Mouse (Mus musculus): ENCODE results near the gene Rasl2-9.
A peak's percentile ranks its signal among the peaks of the same experiment; 100 is the strongest.
"Not testable (repeated sequence)": the region's sequence is repeated elsewhere in the genome, so short reads cannot be mapped to it uniquely, and the experiment has no call there.

Rasl2-9 gene

DNA sequence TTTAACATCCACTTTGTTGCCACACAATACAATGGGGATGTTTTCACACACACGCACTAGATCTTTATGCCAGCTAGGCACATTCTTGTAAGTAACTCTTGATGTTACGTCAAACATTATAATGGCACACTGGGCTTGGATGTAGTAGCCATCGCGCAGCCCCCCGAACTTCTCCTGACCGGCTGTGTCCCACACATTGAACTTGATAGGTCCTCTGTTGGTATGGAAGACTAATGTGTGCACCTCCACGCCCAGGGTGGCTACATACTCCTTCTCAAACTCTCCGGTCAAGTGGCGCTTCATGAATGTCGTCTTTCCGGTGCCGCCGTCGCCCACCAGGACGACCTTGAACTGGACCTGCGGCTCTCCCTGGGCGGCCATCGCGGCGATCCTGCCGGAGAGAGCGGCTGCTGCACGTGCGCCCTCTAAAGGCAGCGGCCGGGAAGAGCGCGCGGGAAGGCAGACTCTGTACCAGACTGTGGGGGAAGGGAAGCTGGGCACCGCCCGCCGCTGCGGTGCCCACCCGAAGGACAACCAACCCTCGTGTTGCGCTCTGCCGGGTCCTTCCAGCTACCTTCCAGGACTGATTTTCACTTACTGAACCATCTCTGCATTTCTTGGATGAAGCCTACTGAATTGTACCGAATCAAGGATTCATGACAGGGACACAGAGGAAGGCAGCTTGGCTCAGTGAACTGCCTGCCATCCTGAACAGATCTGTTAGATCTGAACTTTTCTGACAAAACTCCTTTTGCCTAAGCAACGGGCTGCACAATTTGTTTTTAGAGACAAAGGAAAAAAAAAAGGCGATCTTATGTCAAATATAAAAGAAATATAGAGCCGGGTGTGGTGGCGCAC, at the start of gene Rasl2-9:
TSS of gene Rasl2-9 (minus strand) at position 402 of the 858 bp plus-strand sequence.
- DNase-seq = peak; percentile 83 to 85

DNA sequence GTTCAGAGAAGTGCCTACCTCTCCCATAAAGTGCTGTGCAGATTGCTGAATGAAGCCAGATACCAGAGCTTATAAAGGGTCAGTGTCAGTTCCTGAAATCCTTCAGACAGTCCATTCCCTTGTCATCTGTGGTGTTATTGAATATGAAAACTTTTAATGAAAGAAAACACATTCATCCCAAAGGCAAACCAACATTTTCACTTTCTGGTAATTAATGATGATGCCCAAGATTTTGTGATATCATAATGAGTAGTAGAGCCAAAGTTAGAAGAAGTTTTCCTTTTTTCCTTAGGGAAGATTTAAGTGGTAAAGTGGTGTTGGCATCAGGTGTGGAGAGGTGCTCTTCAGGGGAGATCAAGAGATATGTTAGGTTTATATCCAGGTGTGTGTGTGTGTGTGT, 23.8 kb upstream of the Rasl2-9 start, which contains the start of gene Vmn1r55:
TSS of gene Vmn1r55 (minus strand) at position 101 of the 400 bp plus-strand sequence.
- DNase-seq = not testable (repeated sequence)

DNA sequence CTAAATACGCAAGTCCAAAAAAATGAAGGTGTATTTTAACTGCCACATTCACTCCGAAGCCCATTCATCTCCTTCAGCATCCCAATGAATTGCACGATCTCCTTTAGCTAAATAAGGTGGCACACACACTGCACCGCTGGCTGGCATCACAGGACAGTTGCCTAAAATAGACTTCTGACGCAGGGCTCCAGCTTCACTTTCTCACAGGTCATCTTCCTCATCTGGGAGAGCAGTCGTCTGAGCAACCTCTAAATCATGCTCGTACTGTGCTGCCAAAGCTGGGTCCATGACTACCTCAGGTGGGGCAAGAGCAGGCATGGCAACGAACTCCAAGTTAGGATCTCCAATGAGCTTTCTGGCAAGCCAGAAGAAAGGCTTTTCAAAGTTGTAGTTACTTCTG, 672 bp downstream of the Rasl2-9 start:
- DNase-seq = no peak

DNA sequence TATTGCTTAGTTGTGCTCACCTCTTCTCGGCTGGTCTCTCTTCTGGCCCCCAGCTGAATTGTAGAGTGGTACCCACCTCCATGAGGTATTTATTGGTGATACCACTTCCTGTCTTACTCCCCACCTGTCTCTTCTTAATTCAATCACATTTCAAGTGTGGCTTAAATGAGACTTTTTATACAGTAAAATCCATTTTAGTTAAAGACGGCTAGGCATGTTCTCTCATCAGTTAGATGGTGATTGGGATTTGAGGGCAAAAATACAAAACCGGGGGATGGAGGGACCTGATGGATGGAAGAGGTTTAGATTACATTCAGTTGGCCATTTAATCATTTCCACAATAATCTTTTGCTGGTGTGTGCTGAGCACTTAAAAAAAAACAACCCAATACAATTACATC, 8.9 kb downstream of the Rasl2-9 start, which contains the start of gene Rfpl4:
TSS of gene Rfpl4 (minus strand) at position 101 of the 400 bp plus-strand sequence.
- DNase-seq = no peak

DNA sequence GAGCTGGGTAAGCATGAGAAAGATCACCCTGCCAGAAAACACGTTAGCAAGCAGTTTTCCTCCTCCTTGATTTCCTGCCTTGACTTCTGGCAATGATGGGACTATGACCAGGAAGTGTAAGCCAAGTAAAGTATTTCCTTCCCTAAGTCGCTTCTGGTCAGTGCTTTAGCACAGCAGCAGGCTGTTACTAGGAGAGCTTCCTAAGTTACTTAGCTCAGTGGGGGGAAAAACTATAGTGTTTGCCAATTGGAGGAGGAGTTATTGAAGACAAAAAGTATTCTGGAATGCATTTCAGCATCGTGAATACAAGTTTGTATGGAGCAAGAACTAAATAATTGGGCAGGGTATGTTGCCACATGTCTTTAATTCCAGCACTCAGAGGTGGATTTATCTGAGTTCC, 13.0 kb downstream of the Rasl2-9 start:
- DNase-seq = no peak

DNA sequence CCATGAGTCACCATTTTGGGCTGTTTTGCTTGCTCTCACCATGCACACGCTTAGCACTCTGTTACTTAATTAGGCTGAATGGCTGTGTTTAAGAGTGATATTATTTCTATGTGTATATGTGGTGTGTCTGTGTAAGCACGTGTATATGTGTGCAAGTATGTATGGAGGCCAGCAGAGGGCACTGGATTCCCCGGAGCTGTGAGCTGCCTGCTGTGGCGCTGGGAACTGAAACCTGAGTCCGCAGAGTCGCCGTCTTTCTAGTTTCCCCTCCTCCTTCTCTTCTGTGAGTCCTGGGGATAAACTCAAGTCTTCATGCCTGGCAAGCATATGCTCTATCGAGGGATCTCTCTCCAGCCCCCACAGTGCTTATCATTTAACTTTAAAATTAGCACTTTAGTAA, 16.4 kb downstream of the Rasl2-9 start:
- no peak for DNase-seq

DNA sequence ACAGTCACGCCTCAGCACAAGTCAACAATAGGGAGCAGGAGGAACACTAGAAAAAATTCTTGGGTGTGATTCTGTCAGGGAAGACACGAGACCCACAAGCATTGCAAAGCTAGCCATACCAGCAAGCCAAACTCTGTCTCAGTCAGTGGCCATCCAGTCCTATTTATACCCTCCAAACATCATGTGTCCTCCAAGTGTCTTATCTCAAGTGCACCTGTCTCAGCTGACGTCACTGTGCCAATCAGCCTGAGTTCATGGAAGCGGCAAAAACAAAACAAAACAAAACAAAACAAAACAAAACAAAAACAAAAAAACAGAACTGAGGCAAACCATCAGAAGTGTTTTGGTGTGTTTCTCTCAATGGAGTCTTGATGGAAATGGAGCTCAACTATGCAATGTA, 17.5 kb downstream of the Rasl2-9 start:
- no peak for DNase-seq

DNA sequence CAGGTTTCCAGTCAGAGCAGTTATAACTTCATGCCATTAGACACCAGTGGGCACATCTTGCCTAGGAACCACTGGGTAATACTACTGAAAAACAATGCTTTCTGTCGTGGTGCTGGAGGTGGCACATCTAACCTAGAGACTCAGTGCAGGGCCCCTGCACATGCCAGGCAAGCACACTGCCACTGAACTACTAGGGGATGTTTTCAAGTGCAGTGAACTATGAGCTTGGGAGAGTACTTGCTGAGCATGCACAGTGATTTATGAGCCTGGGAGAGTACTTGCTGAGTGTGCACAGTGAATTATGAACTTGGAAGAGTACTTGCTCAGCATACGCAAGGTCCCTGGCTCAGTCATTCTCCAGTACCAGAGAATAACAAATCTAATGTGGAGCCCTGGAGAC, 23.2 kb downstream of the Rasl2-9 start:
- DNase-seq = no peak

DNA sequence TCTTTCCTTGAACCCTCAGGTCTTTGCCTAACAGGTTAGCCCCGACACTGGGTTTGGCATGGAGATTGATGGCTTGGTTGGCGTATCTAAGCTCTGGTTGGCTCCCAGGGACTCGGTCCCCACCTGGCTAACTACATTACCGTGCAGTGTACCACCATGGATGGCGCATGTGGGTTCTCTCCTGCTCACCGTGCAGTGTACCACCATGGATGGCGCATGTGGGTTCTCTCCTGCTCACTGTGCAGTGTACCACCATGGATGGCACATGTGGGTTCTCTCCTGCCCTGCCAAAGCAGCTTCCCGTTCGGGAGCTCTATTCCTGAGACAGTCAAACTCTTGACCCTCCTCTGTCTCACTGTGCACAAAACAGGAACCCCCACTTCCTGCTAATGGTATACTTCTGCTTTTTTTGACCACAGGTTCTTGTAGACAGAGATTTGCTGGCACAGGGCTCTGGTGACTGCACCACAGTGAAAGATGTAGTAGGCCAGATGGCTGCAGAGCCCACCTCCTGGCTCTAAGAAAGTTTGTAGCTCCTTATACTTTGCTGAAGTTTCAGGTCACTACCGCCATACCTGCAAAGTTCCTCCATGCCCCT, 24.6 kb downstream of the Rasl2-9 start:
- peak in 1 of 2 experiments; percentile 44 for DNase-seq

DNA sequence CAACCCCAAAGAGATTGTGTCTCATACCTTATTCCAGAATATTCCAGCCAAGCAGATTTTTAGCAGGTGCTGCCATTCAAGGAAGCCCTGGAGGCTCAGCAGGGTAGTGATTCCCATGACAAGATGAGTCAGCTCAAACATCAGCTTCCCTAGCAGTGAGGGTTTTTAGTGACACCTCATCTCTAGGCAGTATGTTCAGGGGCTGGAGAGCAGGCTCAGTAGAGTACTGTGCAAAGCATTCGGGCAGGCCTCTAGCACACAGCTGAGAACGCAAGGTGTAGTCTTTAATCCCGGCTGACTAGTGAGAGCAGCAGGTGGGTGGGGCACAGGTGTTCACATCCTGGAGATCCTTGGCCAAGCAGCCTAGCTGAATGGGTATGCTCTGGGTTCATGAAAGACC, 26.0 kb downstream of the Rasl2-9 start:
- DNase-seq = no peak

DNA sequence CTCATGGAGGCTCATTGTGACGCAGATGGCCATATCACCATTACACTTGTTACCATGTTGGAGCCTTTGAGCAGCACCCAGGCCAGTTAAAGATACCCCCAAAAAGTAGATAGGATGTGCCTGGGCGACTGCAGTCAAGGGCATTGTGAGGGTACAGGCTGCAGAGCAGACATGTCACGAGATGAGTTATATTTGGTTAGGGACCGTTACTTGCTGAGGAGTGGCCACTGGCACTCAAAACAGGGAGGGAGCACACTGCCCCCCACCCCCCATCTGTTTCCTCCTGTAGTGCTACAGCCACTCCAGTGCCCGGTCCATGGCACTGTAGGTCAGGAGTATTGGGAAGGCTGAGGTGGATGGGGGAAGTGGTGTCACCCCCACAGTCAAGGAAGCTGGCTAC, 27.0 kb downstream of the Rasl2-9 start:
- DNase-seq = no peak

DNA sequence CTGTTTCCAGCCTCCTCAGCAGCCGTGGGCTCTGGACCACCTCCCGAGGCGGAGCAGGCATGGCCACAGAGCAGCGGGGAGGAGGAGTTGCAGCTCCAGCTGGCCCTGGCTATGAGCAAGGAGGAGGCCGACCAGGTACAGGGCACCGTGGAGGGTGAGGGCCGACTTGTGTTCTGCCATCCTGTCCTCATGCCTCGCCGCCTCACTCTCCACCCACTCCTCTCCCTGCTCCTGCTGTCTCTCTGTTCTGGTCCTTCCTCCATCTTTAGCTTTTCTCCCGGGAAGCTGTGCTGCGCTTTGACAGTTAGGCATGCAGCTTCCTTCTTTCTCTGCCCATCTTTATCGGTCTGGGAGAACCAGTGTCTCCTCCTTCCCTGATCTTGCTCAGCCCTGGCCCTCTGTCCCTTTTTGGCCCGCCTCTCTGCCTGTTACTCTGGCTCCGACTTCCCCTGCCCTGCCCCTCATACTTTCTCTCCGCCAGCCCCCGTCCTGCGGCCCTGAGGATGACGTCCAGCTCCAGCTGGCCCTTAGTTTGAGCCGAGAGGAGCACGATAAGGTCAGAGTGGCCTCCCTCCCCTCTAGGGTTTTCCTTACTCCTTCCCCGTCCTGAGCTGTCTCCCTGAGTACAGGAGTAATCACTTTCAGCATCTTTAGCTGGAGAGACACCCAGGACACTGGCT, 32.8 kb downstream of the Rasl2-9 start:
- DNase-seq = no peak

DNA sequence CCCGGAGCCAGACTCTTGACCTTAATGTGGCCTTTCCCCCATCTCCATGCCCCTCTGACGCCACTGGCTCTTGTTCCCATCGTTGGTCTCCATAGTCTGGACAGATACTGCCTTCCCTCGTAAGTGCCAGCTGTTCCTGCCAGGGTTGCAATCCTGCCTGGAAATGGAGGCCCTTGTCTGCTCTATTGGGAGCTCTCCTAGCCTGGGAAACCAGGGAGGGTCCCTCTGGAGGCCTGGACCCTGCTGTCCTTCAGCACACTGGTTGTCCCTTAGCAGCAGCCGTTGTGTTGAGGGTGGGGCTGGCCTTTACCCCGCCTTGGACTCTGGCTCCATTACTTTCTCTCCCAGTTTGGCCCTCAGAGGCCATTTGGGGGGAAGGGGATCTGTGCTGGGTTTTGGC, 33.4 kb downstream of the Rasl2-9 start:
- DNase-seq = no peak

DNA sequence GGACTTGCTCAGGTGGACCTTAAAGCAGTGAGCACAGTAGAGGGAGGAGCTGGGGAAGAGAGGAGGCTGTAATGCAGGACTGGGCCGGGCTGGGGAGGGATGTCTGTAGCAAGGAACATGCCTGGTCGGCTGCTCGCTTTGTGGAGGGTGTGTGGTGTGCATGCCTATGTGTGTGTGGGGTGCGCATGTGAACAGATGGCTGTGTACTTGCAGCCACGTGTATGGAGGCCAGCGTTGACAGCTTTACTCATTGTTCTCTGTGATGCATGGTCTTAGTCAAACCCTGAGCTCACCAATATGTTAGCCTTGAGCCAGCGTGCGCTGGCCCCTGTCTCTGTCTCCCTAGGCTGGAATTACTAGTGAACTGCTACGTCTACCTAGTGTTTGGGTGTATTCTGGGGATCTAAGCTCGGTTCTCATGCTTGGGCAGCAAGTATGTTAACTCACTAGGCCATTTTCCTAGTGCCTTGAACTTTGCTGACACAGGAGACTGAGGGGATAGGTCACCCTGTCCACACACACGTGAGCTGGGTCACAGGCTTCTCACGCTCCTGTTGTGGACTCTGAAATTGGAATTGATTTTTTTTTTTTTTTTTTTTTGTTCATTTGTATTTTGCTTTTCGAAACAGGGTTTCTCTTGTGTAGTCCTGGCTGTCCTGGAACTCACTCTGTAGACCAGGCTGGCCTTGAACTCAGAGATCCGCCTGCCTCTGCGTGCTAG, 34.6 kb downstream of the Rasl2-9 start:
- DNase-seq = no peak

DNA sequence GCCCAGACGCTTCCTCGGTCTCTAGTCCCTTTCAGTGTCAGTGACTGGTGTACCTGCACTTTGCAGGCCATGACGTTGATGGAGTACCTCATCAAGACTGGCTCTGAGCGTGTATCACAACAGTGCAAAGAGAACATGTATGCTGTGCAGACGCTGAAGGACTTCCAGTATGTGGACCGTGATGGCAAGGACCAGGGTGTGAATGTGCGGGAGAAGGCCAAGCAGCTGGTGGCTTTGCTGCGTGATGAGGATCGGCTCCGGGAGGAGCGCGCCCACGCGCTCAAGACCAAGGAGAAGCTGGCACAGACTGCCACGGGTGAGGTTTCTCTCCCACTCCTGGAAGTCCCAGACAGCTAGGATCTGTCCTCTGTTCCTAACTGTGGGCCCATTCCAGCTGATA, 35.9 kb downstream of the Rasl2-9 start:
- DNase-seq = no peak

DNA sequence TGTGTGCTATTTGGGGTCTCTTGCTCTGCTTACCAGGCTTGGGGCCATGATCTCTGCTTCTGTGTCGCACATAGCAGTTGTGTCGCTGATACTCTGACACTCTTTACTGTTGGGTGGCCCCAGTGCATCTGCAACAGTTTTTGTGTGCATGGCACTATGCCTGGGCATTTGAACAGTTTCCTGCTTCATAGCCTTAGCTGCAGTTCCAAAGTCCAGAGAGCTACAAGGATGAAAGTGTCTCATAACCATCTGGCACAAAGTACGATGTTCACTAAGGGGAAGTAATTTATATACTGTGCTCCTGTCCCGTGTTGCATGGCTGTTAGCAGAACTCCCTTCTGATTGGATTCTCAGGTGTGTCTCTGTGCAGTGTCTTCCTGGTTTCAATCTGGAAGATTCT, 37.9 kb downstream of the Rasl2-9 start:
- DNase-seq = no peak

DNA sequence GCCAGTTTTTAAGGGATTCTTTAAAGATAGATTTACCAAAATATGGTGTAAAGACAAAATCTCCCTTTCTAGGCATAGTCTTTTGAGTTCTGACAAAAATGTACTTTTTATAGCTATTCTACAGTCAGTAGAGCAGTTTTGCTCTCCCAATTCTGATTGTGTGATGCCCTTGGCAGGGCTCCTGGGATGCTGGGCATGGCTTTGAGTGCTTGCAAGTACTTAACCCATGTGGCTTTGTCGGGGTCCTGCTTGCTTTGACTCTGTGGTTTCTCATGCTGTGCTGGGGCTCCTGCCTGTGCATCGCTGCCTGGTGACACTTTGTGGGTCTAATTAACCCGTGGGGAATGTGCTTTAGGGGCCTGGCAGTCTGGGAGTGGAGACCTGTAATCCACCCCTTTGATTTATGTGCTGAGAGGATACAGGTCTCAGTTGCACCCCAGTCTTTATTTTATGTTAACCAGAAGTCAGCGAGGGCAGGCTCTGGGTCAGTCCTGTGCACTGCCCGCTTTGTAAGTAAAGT, 38.8 kb downstream of the Rasl2-9 start:
- DNase-seq = no peak

DNA sequence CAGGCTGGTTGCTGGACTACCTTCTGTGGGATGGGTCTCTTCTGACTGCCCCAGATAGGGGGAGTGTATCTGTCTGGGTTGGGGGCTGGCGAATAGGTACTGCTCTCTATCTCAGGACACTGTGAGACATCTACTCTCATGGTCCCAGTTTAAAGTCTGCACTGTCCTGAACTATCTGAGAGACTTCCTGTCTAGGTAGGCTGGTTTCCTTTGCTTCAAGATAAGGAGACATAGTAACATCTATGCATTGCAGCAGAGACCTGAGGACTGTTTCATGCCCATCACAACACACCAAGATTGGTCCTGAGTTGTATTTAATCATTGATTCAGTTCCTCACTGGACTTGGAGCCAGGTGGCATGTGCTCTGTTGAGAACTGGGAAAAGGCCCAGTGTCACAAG, 40.2 kb downstream of the Rasl2-9 start:
- no peak for DNase-seq

DNA sequence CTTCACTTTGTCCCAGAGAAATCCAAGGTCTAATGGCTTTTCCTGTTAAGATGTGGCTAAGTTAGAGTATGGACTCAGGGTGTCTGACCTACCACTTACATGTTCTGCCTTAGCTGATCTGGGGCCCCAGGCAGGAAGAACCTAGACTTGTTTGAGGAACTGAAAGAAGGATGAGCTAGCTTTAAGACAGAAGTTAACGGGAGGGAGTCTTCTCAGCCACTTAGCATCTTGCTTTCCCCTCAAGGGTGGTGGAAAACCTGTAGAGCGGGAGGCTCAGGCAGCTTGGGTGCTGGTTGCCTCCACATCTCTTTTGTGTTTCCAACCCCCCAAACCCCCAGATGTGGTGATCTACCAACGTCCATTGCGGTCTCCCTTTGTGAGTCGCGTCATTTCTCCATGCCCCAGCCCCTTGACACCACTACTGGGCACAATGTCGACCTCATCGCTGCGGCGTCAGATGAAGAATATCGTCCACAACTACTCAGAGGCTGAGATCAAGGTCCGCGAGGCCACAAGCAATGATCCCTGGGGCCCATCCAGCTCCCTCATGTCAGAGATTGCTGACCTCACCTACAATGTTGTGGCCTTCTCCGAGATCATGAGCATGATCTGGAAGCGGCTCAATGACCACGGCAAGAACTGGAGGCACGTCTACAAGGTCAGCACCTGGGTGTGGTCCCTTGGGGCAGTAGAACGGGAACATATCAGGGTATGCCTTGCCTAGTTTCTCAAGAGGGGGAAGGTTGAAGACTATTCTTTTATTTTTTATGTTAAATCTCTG, 42.2 kb downstream of the Rasl2-9 start:
- DNase-seq = peak in 1 of 2 experiments; percentile 28

DNA sequence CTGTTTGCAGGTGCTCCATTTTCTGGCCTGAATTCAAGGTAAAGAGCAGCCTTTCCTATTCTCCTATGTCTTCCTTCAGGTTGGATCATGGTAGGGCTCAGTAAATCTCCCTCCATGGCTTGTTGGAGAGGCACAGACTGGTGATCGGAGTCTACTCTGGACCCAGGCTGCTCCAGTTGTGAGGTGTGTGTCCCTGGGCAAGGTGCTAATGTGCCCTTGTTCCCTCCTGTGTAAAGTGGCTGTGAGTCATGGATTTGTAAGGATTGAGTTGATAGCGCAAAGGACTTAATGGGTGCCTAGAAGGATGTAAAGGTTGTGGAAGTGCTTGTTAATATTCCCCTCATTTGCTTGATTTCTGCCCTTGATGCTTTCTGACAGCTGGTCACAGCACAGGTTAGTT, 43.8 kb downstream of the Rasl2-9 start:
- DNase-seq = no peak

DNA sequence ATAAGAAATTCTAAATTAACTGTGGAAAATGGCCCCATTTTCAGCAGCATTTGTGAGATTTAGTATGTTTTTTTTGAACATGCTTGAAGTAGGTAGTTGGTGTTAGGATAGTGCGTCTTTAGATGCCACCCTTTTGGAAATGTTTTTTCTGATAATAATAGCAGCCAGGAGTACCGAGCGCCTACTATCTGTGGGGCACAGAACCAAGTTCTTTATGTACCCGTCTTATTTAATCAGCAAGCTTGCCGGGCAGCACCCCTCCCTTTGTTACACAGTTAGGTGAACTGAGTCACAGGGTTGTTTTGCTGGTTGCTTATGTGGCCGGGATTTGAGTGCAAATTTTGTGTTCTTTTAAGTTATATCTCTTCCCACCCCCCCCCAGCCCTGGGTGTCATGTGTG, 44.5 kb downstream of the Rasl2-9 start:
- no peak for DNase-seq

DNA sequence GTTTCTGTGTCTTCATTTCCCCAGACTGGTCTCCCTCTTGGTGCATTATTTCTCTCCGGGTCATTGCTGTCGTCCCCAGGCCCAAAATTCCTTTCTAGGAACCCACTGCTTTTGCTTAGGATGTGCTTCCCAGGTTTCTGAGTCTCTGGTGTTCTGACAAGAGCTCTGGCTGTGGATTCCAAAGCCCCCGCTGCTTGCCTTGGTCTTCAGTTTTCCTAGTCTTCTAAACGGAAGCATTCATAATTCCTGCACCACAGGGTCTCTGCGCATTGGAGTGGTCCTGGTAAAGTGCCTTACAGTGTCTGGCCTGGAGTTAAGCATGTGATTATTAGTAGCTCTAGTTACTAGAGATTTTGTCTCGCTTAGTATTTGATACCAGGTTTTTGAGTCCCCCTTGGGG, 44.9 kb downstream of the Rasl2-9 start:
- no peak for DNase-seq
